Mouse (Mus musculus): ENCODE measurements around the gene Alas2. TPM values are rescaled to one million over a fixed set of nuclear protein-coding genes. Genes with fewer than 3 reads are reported as not detected.
A peak's percentile ranks its signal among the peaks of the same experiment; 100 is the strongest.

Gene Alas2
- 10 to 100 TPM; 10.1 to 11.3 TPM for total RNA-seq (2021)
- long read RNA-seq, experiment 1, transcript Alas2-201 (11 exons, 2,037 nt), result major isoform, 9 of 14 reads
- long read RNA-seq, experiment 1, partial matches to known transcripts, result 3 of 14 reads
- long read RNA-seq, experiment 1, other reads (novel, unspliced or antisense), result 1 of 14 reads
- long read RNA-seq, experiment 2, transcript Alas2-201 (11 exons, 2,037 nt), result major isoform, 6 of 9 reads
- long read RNA-seq, experiment 2, partial matches to known transcripts, result 0 of 9 reads
- long read RNA-seq, experiment 2, other reads (novel, unspliced or antisense), result 1 of 9 reads

DNA sequence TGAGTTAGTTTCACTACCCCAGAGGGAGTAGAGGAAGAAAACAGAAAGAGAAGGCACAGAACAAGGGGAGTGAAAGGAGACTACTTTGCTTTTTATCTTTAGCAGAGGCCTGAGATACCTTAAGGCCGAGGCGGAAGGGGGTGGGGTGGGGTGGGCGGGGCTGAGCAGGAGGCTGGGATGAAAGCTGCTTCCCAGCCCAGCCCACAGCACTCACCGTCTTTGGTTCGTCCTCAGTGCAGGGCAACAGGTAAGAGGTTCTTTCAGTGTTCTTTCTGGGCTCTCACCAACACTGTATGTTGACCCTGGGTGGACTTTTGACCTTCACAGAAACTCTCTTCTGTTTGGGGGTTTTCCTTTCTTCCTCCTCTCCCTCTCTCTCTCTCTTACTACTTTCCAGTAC lies at the start of gene Alas2:
TSS of gene Alas2 (plus strand) at position 137 of the 400 bp plus-strand sequence.
- DNase-seq (ENCODE audit: low spot score in 2 of 2), result no peak

DNA sequence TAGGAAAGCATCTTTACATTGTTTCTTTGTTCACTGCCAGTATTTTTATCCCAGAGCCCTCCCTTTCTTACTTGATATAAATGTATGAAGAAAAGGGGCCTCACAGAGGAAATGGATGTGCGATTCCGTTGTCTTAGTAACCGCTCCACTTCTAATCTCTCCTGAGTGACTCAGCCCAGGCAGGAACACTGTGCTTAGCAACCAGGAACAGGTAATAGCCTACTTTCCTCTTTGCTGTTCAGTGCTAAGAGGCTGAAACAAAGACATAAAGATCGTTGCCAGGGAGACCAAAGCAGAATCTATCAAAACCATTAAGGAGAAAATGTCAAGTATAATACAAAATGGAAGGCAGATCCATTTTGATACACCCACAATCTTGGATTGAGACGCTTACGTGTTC lies 38.5 kb upstream of the Alas2 start:
- DNase-seq (ENCODE audit: low spot score in 2 of 2), result no peak

DNA sequence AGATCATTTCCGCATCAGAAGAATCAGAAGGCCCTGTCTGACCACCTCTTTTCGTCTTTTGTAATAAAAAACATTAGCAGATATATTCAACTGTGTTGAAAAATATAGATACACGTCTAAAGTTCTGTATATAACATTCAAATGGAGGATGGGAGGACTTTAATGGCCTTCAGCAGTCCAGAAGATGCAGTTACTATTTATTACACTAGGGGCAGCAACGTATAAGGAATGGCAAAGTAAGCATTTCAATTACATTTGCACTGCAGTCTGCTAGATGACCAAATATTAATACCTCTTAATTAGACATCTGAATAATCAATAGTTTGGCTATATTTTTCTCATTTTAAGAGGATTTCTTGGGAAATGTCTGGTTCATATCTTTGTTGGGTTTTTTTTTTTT lies 36.5 kb upstream of the Alas2 start:
- peak in 1 of 2 experiments; percentile 72 for DNase-seq (ENCODE audit: low spot score in 2 of 2)

DNA sequence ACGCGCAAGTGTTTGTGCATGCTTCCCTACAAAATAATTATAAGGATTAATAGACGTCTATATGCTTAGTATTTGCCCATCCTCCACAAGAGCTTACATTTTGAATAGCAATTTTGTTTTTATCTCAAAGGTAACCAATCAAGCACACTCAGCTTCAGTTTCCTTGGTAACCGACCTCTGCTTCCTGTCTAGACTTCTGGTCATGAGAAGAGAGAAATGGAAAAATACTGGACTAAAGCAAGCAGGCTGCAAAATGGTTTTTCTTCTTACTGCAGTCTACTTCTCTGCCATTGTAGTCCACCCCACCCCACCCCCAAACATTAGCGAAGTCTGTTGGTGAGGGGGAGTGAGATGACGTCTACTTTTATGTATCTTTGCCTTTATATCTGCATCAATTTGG lies 35.9 kb upstream of the Alas2 start:
- DNase-seq (ENCODE audit: low spot score in 2 of 2), result no peak

DNA sequence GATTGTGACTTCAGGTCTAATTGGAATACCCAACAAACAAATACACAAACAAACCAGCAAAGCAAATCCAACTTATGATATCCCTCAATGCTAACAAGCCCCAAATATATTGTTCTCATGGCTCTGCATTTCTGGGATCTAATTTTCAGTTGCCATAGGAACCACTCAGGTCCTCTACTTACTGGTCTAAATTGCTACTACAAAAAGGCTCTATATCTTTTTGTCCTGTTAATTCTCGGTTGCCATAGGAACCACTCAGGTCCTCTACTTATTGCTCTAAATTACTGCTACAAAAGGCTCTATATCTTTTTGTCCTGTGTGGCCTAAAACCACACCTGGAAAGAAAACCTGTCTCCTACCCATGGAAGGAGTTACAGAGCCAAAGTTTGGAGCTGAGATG lies 33.0 kb upstream of the Alas2 start:
- DNase-seq (ENCODE audit: low spot score in 2 of 2), result no peak

DNA sequence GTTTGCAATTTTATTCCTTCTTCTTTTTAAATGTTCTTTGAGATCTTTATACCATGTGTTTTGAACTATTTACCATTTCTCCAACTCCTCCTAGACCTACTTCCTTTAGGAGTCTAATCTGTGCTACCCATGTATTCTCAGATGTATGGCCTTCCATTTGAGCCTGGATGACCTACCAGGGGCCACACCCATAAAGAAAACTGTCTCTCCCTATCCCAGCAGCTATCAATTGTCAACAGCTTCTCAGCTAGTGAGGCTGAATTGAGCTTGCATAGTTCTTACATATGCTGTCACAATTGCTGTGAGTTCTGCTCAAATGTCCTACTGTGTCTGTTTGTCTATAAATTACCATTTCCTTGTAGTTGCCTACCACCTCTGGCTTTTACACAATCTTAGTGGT lies 31.2 kb upstream of the Alas2 start:
- DNase-seq (ENCODE audit: low spot score in 2 of 2), result no peak

DNA sequence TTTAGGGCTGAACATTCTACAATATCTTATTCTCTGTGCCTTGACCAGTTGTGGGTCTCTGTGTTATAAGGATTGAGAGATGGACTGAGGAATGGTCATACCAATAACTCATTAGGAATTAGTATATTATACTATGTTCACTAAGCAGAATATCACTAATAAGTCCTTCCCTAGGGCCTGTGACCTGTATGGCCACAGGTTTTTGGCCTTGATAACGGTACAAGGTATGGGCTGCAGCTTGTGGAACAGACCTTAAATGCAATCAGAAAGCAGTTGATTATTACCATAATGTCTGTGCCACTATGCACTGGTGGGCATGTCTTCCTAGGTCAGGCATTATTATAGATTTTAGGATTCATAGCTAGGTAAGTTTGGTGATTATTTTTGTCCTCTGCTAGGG lies 30.7 kb upstream of the Alas2 start:
- no peak for DNase-seq (ENCODE audit: low spot score in 2 of 2)

DNA sequence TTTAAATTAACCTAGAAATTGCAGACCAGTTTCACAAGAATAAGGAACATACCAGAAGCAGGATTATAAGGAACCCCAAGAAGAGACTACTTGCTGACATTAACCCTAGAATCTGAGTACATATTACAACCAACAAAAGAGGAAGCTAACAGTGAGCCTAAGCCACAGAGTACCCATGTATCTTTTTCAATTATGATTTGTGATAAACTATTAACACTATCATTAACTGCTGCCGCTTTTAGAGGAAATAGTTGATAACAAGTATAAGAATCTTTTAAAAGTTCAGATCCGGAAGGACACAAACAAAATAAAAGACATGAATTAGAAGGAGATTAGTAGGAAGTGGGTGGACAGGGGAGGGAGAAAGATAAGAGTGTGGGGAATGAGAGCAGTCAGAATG lies 7.1 kb upstream of the Alas2 start:
- no peak for DNase-seq (ENCODE audit: low spot score in 2 of 2)

DNA sequence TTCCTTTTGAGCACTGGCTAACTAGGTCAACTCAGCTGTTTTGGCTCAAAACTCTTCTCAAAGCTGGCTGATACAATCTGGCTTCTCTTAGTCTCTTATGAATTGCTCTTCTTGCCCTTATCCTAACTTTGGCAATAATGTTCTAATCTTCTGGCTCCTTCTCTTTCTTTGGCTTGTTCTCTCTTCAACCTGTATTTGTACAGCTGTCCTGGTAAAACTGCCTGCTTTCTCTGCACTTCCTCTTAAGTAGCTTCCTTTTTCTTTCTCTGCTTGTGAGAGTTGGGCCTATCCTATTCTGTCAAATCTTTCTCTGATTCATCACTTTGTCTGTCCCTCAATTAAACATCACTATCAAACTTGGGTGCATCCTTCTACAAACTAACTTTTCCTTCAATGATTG lies 5.5 kb upstream of the Alas2 start:
- DNase-seq (ENCODE audit: low spot score in 2 of 2), result no peak

DNA sequence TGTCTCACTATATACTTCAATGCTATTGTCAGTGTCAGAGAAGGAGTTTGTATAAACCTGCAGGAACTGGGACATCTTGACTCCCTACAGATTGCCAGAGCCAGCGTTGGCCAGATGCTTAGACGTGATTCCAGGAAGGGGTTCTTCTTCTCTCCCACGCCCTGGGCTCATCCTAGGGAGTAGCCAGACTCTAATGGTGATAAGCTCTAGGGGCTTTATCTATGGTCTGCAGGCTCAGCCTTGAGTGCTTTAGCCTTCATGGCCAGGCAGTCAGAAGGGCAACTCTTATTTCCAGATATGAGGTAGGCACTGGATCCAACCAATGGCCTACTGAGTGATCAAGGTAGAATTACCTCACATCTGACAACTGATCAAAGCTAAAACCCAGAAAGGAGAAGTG lies 2.5 kb downstream of the Alas2 start:
- no peak for DNase-seq (ENCODE audit: low spot score in 2 of 2)

DNA sequence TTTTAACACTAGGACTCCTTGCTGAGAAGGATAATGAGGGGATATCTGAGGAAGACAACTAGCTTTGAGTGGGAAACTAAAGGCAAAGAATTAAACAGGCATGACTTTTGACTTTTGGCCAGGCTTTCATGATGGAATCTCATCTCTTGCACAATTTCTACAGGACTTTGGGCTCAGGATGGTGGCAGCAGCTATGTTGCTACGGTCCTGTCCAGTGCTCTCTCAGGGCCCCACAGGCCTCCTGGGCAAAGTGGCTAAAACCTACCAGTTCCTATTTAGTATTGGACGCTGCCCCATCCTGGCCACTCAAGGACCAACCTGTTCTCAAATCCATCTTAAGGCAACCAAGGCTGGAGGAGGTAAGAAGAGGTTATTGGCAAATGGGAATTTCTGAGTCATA lies 4.8 kb downstream of the Alas2 start:
- no peak for DNase-seq (ENCODE audit: low spot score in 2 of 2)

DNA sequence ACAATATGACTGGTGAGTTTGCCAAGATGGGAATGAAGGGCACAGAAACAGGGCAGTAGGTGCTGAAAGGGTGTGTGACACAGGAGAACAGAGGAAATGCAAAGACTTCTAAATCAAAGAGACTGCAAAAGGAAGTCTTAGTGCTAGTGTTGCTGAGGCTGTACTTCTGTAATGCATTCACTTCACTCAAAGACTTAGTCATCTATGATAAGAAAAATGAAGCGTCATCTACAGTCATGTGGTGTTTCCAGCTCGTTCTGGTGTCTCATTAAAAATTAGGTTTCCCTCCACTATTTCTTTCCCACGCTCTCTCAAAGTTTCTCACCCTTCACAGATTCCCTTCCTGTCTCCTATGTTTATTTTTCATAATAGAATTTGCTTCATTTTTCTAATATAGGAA lies 6.9 kb downstream of the Alas2 start:
- no peak for DNase-seq (ENCODE audit: low spot score in 2 of 2)

DNA sequence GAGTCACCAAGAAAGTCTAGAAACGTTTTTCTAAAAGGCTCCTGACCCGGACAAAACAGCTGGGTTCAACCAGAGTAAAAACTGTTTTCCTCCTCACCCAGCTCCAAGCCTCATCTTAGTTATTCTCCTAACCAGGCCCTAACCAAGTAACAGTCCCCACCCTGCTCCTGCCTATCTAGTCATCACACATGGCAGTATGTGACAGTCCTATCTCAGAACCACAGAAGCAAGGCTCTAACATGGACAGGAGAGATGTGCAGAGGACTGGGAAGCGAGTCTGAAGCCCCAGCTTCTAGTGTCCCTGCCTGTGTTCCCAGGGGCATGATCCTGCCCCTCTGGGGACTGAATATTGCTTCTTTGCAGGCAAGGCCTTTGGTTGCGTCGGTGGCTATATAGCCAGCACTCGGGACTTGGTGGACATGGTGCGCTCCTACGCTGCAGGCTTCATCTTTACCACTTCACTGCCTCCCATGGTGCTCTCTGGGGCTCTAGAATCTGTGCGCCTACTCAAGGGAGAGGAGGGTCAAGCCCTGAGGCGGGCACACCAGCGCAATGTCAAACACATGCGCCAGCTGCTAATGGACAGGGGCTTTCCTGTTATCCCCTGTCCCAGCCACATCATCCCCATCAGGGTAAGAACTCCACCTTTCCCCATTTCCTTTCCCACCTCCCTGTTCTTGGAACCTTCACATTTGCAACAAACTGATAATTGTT lies 17.6 kb downstream of the Alas2 start:
- no peak for DNase-seq (ENCODE audit: low spot score in 2 of 2)

DNA sequence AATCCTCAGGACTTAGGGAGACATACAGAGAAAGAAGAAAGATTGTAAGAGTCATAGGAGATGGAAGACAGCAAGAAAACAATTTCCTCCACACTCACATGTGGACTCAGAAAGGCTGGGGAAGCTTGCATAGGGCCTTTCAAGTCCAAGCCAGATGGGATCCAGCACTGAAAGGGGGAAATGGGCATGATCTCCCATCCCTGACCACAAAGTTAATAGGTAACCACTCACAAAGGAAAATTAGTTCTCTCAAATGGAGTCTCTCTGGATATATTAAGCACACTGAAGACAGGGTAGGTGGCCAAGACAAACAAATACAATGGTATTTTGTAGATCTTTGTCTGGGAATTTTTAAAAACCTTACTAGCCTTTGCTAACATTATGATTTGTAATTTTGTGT lies 34.7 kb downstream of the Alas2 start:
- DNase-seq (ENCODE audit: low spot score in 2 of 2), result no peak

DNA sequence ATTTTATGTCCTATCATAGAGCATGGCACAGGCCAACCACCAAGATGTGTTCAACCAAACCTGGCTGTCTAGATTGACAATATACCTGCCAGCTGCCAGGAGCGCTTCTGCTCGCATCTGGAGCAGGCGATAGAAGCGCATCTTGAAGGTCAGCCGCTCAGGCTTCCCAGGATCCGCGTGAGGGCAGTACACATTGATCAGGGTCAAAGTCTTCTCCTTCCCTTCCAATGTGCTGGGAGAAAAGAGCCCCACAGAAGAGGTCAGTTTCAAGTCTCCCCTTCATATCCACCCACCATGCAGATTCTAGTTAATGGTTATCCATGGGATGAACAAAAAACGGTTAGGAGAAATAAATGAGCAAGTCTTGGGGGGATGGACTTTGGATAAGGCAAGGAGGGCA lies 37.9 kb downstream of the Alas2 start:
- DNase-seq (ENCODE audit: low spot score in 2 of 2), result no peak

DNA sequence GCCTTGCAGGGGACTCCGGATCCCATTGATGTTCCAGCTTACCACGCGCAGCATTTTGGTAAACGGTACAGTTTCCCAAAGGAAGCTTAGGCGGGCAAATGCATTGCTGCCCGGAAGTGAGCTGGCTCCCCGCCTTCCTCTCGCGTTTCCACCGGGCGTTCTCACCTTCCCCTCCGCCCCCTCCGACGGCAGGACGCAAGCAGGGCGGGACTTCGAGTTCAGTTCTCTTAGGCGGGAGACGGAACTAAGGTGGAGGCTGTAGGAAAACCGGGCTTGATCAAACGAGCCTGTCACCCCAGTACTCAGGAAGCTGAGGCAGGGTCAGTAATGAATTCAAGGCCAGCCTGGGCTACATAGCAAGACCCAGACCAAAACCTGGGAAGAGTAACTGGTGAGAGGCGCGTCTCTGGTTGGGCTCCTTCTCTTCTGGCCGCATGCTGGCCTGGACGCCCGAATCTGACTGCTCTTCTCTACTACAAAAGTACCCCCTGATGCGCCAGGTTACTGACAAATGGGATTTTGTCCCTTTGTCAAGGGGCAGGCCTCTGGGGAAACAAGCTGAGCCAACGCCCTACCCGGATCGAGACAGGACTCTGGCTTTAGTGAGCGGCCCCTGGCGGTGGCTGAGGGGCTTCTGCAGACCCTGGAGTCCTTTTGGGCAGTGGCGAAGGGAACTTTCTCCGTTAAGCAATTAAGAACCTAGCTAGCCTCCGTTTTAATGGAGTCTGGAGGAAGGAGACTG lies 41.0 kb downstream of the Alas2 start, which contains the start of gene Pfkfb1:
TSS of gene Pfkfb1 (plus strand) at position 207 of the 742 bp plus-strand sequence.
- peak; percentile 42 to 59 for DNase-seq (ENCODE audit: low spot score in 2 of 2)

DNA sequence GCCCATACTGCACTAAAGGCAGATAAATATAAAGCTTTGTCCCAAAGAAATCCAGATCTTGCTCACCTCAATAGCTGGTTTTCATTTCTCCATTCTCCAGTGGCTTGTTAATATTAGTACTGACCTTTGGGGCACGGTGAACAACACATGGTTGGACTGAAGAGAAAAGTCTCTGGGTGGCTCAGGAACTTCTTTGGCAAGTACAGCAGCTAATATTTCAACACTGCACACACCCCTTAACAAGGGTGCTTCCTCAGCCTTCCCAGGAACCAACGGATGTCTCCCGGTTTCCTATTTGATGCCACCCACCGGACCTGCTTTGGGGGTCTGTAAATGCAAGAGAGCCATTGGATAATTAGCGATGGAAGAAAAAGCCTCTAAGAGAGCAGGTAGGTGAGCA lies 42.5 kb downstream of the Alas2 start, which contains the start of gene Apex2:
TSS of gene Apex2 (minus strand) at position 173 of the 400 bp plus-strand sequence.
- DNase-seq (ENCODE audit: low spot score in 2 of 2), result no peak

DNA sequence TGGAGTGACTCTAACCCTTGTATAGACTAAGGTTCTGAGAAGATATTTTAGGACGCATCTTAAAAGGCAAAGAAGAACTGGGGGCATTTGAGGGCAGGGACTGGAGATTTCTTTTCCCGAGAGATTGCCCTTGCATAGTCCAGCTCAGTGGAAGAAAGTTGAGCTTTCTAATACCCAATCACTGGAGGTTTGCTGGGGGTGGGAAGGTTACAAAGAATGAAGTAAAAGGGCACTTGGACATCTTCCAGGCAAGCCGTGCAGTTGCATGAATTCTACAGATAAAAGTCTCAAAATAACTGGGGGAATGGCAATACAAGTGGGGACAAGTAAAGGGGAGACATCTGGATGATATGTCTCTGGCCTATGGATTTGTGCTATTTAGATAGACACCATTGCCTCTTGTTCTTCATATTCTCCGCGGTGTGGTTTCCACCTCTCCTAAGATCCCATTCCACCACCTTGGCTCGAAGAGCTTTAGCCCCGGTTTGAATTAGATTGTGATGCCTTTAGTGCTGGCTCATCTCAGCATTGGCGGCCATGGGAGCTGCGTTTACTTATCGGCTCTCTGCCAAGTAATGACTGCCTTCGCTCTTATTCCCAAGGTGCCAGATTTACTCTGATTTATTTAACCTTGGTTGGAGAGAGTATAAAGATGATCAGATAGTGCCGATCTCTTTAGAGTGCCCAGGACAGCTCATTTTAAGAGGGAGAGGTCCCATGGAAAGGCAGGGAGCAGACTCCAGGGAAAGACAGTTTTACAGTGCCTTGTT lies 46.3 kb downstream of the Alas2 start:
- DNase-seq (ENCODE audit: low spot score in 2 of 2), result no peak

DNA sequence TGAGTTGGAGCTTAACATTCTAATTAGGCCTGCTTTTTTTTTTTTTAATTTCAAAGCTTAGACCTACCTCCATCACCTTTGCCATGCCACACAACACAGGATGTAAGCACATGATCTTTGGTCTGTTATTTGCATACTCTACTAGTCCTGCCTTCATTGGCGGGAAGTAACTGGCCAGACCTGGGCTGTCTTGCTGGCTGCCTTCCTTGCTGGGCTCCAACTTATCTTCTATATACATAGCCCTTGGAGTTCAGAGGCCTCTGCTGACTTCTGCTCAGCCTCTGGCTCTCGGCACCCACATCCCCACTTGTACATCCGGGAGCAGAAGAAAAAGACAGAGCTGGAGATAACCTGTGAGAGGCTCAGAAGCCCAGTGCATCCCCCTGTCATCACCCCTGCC lies 47.0 kb downstream of the Alas2 start:
- DNase-seq (ENCODE audit: low spot score in 2 of 2), result no peak

DNA sequence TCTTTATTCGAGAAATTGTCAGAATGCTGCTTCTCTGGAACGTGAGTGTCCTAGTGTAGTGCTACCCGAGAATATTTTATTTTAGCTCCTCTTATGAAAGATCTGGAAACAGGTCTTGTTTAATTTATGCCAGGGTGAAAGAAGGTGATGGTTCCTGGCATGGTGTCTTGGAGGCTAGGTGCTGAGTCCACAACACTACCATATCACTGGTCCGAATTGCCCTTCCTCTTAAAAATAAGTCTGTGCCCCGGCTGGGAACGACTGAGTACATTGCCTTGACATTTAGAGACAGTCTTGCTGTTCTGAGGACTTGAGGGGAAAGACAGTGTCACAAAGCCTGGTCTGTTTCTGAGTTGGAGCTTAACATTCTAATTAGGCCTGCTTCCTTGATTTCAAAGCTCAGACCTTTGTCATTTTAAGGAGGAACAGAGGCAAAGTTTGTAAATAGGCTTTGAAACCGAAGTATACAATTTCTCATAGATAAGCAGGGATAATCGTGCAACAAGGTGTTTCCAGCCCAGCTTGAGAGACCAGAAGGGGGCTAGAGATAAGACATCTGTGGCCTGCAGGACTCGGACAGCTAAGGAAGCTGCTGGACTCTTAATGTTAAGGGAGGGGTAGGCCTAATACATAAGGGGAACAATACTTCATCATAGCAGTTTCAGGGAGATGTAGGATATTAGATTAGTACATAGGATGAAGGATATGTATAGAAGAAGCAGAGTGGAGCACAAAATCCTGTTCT lies 48.0 kb downstream of the Alas2 start:
- no peak for DNase-seq (ENCODE audit: low spot score in 2 of 2)

DNA sequence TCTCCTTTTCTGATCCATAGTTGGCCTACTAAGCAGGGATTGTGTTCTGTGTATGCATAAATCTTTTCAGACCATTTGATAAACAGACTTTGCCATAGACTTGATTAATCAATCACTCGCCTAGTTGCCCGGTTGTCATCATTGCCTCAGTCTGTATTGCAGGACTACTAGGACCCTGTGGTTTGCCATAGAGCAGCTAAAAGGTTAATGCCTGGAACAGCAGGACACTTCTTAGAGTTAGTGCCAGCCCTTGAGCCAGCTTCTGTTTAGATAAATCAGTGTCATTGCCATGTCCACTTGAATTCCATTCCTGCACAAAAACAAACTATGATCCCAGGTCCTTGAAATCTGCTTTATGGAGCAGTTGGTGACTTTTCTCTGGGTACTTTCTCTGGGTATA lies 51.7 kb downstream of the Alas2 start:
- DNase-seq (ENCODE audit: low spot score in 2 of 2), result no peak

Data from layer of hippocampus, postnatal 14 days (tissue).